Mouse (Mus musculus) cortical plate, adult 2 months (tissue): ENCODE measurements around the gene Eif4e.
A peak's percentile ranks its signal among the peaks of the same experiment; 100 is the strongest.

Experiments
- CTCF ChIP-seq: fragments of 200-500 bp; IDR thresholded peaks from 2 replicates; pipeline ENCODE4 v1.5.1; 2011; ENCODE audit warnings: mild to moderate bottlenecking, control low read depth, low read length; ENCODE audit not compliant: insufficient read depth; ENCODE audit errors: extremely low read depth
- POLR2A ChIP-seq: fragments of 200-500 bp; IDR thresholded peaks from 2 replicates; pipeline ENCODE4 v1.6.1; 2011; ENCODE audit warnings: mild to moderate bottlenecking, low read length, control low read depth; ENCODE audit not compliant: insufficient read depth; ENCODE audit errors: extremely low read depth

DNA sequence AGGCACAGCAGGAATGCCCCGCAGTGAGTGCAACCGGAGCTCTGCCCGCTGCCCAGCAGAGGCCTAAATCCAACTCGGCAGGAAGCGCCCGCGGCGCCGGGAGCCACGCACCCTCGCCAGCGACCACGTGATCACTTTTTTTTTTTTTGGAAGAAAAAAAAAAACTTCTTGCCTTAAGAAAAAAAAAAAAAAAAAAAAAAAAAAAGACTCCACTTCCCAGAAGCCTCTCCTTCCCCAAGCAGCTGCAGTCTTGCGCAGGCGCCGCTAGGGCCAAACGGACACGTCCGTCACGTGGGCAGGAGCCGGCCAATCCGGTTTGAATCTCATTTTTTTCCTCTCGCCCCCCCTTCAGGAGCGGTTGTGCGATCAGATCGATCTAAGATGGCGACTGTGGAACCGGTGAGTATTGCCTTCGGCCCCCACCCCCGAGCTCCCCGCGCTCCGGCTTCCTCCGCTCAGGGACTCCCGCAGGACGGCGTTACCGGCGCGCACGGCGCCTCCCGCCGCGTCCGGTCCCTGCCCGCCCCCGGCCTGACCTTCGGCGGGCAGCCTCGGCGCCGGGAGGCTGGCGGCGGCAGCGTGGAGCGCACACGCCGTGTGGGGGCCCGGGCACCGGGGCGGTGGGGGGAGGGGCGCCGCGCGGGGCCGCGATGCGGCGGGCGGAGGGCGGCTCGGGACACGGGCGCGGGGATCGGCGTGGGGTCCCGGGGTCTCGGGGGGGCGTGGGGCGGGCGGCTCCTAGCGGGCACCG is 1.1 kb downstream of the Eif4e start:
- TF ChIP-seq CTCF (no peak), POLR2A (peak; percentile 86)
